Mouse (Mus musculus): ENCODE measurements around the gene Sugct.

Sugct gene

GRCm38 (mm10) chr13:17694911-17695699 lies at the start of gene Sugct, which contains the start of gene Mplkip:
Gene Sugct, minus strand, starts transcription at chr13:17695553.
Gene Mplkip, plus strand, starts transcription at chr13:17695192.
- DNase-seq (ENCODE audit: low spot score), result peak; percentile 100

- DNase-seq (ENCODE audit: low spot score), result no peak
Observed at GRCm38 (mm10) chr13:17728798-17729197, 33.4 kb upstream of the Sugct start.

GRCm38 (mm10) chr13:17727922-17728321 lies 32.6 kb upstream of the Sugct start:
- DNase-seq (ENCODE audit: low spot score), result no peak

- no peak for DNase-seq (ENCODE audit: low spot score)
Observed at GRCm38 (mm10) chr13:17717357-17717756, 22.0 kb upstream of the Sugct start.

- DNase-seq (ENCODE audit: low spot score), result no peak
Observed at GRCm38 (mm10) chr13:17708784-17709311, 13.5 kb upstream of the Sugct start.

- DNase-seq (ENCODE audit: low spot score), result no peak
Observed at GRCm38 (mm10) chr13:17705188-17705826, 10.0 kb upstream of the Sugct start.

- DNase-seq (ENCODE audit: low spot score), result no peak
Observed at GRCm38 (mm10) chr13:17702311-17702710, 7.0 kb upstream of the Sugct start.

DNA sequence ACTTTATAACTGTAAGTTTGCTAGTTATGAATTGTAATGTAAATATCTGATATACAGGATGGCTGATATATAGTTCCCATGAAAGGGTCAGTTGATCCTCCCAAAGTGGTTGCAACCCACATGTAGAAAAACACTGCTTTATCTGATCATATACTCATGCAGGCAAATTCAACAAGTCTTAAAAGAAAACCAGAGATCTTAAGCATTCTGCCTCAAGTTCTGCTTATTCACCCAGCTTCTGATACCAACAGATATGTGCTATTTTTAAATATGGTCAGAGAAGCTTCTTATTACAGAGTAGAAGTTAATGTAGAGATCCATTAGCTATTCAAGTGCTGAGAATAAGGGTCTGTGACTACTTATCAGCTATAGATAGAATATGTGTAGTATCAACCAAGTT lies 6.0 kb upstream of the Sugct start:
- DNase-seq (ENCODE audit: low spot score), result no peak

- no peak for DNase-seq (ENCODE audit: low spot score)
Observed at GRCm38 (mm10) chr13:17700090-17700715, 4.8 kb upstream of the Sugct start.

DNA sequence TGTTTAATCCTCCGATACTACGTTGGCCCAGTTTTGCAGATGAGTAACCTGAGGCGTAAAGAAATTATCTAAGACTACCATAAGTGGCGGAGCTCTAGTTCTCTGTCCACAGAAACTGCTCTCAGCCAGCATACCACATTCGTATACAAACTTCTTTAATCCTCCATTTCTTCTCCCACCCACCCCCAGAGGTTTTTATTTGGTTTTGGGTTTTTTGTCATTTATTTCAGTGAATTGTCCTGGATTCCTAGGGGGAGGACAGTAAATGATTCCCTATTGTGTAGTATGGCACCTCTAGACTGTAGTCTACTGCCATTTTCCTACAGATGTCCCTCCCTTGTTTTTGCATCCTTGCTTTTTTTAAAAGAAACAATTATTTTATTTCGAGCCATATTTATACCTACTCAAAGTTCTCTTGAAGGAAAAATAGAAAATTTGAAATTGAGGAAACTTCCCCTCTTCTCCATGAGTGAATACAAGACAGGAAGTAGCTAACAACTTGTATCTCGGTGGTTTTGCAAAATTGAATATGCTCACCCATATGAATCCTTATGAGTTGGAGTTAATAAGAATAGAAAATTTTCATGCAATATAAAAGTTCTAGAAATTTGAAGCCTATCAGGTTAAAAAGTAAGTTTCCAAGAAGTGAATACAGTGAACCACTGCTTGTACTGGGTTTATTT lies 686 bp upstream of the Sugct start:
- DNase-seq (ENCODE audit: low spot score), result no peak

- DNase-seq (ENCODE audit: low spot score), result no peak
Observed at GRCm38 (mm10) chr13:17694414-17694813, 939 bp downstream of the Sugct start.

DNA sequence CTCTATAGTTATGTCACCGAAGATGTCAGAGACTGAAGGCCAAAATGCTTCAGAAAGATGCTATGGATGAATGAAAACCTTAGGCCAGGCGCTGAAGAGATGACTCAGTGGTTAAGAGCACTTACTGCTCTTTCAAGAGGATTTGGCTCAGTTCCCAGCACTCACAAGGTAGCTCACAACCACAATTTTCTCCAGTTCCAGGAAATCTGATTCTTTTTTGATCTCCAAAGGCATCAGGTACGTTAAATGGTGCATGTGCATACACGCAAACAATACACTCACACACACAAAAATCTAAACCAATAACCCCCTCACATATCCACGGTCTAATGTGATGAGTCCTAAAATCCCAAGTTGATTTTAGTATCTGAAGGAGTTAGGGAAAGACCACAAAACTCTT lies 1.5 kb downstream of the Sugct start:
- DNase-seq (ENCODE audit: low spot score), result no peak

DNA sequence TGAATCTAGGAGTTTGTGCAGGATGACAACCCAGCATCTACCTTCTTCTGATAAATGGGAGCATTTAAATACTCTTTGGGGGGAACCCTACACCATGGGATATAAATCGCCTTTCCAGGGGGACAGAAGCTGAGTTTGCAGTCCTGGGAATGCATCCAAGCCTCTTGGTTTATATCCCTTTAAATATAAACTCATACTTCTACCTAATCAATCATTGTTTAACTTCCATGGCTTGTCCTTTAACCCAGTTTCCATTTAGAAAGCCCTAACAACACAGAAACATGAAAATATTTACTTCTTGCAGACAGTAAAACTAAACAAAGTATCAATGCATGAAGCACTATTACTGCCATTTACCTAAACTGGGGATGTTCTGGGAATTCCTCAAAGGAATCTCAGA lies 3.9 kb downstream of the Sugct start:
- no peak for DNase-seq (ENCODE audit: low spot score)

DNA sequence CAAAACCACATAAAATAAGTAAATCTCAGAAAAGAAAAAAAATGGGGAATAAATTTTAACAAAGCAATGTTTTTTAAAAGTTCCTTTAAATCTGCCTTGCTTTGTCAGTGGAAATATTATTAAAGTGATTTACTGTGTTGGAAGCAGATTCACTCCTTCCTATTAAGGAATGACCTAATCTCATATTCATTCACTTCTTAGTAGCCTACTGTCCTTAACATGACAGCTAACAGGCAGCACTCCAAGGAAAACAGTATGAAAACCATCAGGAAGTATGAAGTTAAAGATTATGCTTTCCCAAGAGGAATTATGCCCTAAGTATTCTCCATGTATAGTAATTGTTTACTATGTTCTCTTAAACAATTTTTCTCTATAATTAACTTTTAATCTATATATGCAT lies 4.7 kb downstream of the Sugct start:
- no peak for DNase-seq (ENCODE audit: low spot score)

GRCm38 (mm10) chr13:17689461-17689860 lies 5.9 kb downstream of the Sugct start:
- DNase-seq (ENCODE audit: low spot score), result no peak

GRCm38 (mm10) chr13:17671122-17671521 lies 24.2 kb downstream of the Sugct start:
- DNase-seq (ENCODE audit: low spot score), result no peak

DNA sequence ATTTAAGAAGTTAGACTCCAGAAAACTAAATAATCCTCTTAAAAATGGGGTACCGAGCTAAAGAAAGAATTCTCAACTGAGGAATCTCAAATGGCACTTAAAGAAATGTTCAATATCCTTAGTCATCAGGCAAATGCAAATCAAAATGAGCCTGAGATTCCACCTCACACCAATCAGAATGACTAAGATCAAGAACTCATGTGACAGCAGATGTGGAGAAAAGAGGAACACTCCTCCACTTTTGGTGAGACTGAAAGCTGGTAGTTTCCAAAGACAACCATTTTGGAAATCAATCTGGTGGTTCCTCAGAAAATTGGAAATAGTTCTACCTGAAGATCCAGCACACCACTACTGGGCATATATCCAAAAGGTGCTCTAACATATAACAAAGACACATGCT lies 28.0 kb downstream of the Sugct start:
- DNase-seq (ENCODE audit: low spot score), result no peak

GRCm38 (mm10) chr13:17642294-17642693 lies 53.1 kb downstream of the Sugct start:
- DNase-seq (ENCODE audit: low spot score), result no peak

GRCm38 (mm10) chr13:17638008-17638407 lies 57.3 kb downstream of the Sugct start:
- no peak for DNase-seq (ENCODE audit: low spot score)

GRCm38 (mm10) chr13:17627108-17627507 lies 68.2 kb downstream of the Sugct start:
- DNase-seq (ENCODE audit: low spot score), result no peak

GRCm38 (mm10) chr13:17624976-17625375 lies 70.4 kb downstream of the Sugct start:
- no peak for DNase-seq (ENCODE audit: low spot score)

- no peak for DNase-seq (ENCODE audit: low spot score)
Observed at GRCm38 (mm10) chr13:17606217-17606616, 89.1 kb downstream of the Sugct start.
